Mouse (Mus musculus) thymus, postnatal 14 days (tissue): ENCODE data around the gene Olfr1406.
"Not testable (repeated sequence)": the region's sequence is repeated elsewhere in the genome, so short reads cannot be mapped to it uniquely, and the experiment has no call there.

Source experiments
- DNase-seq: peaks from one replicate; pipeline ENCODE4 v3.0.0; 2021

Olfr1406 gene

DNA sequence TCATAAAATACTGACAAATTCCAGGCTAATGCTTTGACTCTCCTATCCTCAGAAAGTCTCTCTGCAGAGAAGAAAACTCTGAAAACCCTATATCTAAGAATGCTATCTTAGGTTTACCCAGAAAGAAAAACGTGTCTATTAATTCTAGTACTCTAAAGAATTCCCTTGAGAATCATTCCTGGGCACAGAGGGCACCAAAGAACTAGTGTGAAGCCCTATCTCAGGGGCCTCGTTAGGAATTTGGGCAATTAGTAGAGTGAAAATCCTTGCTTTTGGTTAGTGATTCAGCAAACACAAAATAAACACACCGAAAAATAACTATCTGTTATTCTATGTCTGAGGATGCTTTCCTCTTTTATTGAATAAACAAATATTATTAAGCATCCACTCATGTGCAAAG is at the start of gene Olfr1406:
Gene Olfr1406, minus strand, starts transcription at position 101 of the 400 bp plus-strand sequence.
- DNase-seq, result no peak

DNA sequence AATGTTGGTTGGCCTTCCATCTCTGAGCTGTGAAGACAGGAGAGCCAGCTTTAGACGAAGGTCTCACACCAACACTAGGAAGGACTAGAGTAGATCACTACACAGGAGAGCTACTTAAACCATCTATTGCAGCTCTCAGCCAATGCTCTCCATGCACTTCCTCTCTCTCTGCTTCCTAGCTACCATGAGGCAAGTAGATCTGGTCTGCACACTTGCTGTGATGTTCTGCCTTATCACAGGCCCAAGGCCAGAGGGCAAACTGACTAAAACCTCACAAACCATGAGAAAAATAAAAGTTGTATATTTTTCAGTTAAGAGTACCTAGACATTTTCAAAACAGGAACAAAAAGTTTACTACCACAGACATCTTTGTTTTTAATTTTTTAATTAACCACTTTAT is 46.6 kb upstream of the Olfr1406 start:
- not testable (repeated sequence) for DNase-seq

DNA sequence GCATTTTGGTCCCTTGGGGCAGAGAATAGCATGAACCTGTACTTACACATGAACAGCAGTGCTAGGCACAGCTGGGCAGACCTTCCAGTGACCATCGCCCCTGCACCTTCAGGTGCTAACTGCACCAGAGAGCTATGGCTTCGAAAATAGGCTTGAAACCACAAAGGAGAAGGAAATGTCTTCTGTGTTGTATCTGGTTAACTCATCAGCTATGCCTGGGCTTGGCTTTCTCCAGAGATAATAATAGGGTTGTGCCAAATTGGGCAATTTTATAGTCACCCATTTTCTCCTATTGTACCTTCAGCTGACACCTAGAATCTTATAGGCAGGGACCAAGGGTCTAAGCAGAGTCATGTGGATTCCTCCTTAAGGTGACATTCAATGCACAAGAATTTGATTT is 36.6 kb upstream of the Olfr1406 start, which contains the start of gene Fcer1a:
Gene Fcer1a, minus strand, starts transcription at position 134 of the 400 bp plus-strand sequence.
- DNase-seq, result no peak

DNA sequence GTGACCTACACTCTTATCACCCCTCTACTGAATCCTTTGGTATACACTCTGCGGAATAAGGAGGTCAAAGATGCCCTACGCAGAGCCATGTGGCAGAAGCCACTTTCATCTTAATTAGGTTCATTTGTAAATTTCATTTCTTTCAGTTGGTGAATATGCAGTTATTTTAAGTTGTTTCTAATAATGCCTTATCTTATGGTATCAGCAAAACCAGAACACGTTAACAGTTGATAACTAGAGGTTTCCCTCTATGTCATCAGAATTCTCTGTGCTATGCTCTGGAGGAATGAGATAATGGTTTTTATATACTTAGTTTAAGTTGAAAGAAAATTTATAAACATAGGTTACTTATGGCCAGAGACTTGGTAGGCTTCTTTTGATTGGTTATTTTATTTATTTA is 26.0 kb upstream of the Olfr1406 start:
- no peak for DNase-seq

DNA sequence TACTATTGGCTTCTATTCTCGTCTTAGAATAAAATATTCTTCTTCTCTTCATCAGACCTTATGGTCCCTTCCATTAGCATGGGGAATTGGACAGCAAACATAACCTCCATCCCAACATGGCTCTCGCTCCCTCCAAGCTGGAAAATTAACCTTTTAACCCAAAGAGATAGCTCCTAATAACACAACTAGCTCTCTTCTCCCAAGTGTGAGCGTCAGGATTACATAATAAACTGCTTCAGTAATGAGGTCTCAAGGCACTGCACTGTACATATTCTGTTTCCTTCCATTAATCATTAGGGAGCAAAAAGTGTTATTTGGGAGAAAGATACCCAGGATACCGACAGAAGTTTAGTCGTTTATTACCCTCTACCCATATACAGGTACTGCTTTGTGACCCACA is 21.7 kb upstream of the Olfr1406 start, which contains the start of gene Olfr1404:
Gene Olfr1404, plus strand, starts transcription at position 301 of the 400 bp plus-strand sequence.
- DNase-seq, result no peak

DNA sequence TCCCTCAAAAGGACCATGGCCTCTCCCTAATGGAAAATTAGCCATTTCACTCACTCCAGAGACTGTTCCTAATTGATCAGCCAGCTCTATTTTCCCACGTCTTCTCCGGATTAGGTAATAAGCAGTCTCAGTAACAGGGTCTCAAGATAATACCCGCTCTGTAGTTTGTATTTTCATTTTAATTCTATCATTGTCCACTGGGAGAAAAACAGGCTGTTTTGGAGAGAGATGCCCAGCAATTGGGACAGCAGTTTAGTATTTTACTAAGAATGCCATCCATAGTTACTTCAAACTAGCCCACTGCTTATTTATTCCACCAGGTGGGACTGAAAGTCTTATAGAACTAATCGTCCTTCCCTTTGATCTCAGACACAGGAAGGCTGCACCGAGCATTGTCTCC is 7.1 kb upstream of the Olfr1406 start, which contains the start of gene Olfr218:
Gene Olfr218, plus strand, starts transcription at position 301 of the 400 bp plus-strand sequence.
- DNase-seq, result no peak

DNA sequence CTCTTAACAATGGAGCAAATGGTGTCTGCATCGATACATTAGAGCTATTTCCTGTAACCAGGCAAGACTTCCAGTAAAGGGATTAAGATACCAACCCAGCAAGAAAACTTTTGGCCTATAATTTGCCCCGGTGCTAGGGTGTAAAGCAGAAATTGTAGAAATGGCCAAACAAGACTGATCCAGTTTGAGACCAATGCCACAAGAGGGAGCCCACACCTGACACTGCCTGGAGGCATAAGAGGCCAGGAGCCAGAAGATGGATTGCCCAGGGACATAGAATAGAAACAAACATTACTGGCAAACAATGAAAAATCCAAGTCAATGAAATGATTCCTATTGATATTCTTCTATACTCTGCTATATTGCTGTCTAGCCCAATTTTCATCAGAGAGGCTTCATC is 5.9 kb upstream of the Olfr1406 start:
- no peak for DNase-seq

DNA sequence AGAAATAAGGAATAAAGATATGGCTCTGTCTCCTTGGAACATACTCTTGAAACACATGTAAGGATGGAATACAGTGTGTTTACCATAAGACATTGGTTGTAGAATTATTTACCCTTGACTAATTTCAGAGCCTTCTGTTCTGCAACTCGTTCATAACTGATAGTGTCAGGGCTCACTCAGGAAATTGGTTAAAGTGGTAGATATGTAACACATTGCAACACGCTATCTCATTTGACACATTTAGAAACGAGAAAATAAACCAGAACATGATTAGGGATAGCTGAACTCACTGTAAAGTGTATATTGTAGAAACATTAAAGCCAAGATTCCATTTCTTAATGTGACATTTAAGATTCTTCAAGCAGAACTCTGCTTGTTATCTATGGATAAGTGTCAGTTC is 1.6 kb upstream of the Olfr1406 start:
- no peak for DNase-seq

DNA sequence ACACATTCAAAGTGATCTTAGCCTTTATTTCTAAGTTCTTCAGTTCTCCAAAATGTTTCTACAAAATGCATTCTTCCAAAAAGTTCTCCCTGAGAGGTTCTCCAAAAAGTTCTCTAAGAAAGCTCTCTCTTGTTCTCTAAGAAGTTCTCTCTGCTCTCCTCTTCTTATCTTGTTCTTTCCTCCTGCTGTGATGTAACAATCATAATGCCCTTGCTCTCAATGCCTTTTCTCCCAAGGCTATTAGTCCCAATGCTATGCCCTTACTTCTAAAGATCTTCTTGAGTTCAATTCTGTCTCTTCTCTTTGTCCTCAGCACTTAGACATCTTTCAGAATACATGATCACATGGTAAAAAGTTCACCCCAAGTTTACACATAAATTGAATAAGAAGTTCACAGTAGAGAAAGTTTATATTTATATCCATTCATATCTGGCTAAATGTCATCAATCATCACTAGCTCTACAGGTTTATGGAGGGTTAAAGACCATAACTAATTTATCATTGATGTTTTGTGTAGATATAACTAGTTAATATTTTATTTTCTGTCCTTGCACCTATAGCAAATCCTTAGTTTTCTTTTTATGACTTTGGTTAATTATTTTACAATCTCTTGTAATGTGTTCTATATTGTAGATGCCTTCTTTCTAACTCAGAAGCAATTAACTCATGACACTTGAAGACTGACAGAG is 16.1 kb downstream of the Olfr1406 start:
- no peak for DNase-seq

DNA sequence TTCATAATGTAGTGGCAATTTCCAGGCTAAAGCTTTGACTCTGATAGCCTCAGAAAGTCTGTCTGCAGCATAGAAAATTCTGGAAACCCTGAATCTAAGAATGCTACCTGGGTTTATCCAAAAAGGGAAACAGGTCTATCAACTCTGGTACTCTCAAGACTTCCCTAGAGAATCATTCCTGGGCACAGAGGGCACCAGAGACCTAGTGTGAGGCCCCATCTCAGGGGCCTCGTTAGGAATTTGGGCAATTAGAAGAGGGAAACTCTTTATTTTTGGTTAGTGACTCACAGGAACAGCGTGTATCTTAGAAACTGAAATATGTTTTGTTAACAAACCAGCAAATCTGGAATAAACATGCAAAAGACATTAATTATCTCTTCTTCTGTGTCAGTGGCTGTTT is 53.2 kb downstream of the Olfr1406 start, which contains the start of gene Olfr1408:
Gene Olfr1408, minus strand, starts transcription at position 101 of the 400 bp plus-strand sequence.
- no peak for DNase-seq
